Mouse (Mus musculus): ENCODE results near the gene Pdia3. TPM values are rescaled to one million over a fixed set of nuclear protein-coding genes. Genes with fewer than 3 reads are reported as not detected.

The Pdia3 gene
- 229 and 230 TPM in 2 replicates for polyA plus RNA-seq (2012; rRNA removed)

DNA sequence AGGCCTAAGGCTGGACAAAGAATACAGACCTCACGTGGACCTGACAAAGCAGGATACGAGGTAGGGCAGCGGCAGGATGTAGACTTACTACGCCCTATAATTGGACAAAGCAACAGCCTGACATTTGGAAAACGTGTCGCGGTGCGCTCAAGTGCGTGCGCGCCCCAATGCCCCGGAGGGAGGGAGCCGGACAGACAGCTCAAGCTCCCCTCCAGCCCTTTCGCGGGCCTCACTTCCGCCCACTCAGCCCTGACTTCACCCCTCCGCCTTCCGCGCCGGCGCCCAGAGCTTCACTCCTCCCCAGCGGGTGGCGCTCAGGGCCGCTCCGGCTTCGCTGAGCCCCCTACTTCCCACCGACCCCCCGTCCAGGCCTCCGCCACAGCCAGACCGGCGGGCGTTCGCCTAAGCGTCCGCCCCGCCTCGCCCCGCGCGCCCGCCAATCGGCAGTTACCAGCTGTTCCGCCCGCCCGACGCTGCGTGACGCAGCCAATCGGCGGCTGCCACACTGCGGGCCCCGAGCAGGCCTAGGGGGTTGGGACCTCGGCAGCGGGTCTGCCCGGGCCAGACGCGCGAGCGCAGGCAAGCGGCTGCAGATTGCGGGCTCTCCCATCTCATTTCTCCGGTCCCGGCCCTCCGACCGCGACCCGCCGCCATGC lies at the start of gene Pdia3, which contains the start of gene Catsper2:
Pdia3 (plus strand) TSS at position 389 of the 656 bp plus-strand sequence.
Catsper2 (minus strand) TSS at position 406 of the 656 bp plus-strand sequence.

GRCm38 (mm10) chr2:121386961-121387575 lies 26.5 kb upstream of the Pdia3 start, which contains the start of gene Strc:
Strc (minus strand) TSS chr2:121387168.

DNA sequence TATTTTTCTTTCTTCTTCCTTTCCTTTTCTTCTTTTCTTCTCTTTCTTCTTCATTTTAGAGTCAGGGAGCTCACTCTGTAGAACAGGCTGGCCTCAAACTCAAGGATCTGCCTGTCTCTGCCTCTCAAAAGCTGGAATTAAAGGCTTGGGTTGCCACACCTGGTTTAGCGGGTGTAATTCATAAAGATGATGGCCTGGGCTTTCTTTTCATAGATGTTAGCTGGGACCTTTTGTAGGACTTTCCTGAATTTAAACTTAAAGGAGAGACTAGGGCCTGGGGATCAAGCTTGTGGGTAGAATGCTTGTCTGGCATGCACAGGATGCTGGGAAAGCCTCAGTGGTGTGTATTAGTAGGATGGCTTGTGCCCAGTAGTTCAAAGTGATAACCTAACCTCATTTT lies 30.6 kb downstream of the Pdia3 start, which contains the start of gene Ell3:
Ell3 (minus strand) TSS at position 101 of the 400 bp plus-strand sequence.

DNA sequence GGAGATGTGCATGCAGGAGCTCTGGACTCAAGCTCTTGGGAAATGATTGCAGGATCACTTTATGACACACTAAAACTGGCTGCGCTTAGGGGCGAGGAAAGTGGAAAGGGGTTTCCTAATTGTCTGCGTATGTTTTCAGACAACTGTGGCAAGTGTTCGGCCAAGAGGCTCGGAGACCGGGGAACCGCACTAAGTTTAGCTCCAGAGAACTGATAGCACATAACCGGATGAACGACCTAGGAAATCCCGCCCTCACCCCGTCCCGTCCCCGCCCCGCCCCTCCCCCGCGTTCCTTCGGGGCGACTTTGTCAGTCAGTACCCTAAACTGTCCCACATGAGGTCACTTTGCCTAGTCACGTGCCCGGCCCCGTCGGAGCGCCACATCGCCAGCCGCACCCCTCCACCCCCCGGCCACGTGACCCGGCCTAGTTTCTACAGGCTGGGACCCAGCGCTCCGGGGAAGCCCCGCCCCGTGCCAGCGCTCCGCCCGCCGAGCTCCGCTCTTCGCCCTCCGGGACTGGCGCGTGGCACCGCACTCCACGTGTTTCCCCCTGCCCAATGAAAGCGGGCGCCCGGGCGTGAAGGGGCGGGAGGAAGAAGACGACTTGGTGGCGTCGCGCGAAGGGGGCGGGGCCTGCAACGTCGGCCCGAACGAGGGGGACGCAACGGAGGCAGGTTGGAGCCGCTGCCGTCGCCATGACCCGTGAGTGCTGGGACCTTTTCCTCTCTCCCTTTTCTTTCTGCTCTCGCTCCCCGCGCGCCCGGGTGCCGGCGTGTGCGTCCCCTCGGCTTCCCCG lies 35.4 kb downstream of the Pdia3 start, which contains the start of gene Serf2:
Serf2 (plus strand) TSS at position 457 of the 797 bp plus-strand sequence.

DNA sequence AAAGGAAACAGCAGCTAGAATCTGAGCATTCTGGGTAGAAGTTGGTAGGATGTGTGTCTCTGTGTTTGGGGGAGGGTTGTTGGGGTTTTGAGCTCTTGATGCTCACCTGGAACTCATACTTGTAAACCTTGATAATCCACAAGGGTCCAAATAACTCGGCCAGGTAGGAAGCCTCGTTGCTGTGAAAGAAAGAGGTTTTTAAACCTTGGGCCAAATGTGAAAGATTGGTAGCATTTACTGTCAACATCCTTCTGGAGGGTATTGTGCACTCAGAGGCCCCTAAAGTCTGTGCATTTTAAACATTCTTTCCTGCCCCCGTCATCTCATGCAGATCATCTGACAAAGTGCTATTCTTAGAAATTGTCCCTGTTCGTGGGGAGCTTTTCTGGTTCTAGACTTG lies 39.4 kb downstream of the Pdia3 start, which contains the start of gene Hypk:
Hypk (plus strand) TSS at position 301 of the 400 bp plus-strand sequence.

DNA sequence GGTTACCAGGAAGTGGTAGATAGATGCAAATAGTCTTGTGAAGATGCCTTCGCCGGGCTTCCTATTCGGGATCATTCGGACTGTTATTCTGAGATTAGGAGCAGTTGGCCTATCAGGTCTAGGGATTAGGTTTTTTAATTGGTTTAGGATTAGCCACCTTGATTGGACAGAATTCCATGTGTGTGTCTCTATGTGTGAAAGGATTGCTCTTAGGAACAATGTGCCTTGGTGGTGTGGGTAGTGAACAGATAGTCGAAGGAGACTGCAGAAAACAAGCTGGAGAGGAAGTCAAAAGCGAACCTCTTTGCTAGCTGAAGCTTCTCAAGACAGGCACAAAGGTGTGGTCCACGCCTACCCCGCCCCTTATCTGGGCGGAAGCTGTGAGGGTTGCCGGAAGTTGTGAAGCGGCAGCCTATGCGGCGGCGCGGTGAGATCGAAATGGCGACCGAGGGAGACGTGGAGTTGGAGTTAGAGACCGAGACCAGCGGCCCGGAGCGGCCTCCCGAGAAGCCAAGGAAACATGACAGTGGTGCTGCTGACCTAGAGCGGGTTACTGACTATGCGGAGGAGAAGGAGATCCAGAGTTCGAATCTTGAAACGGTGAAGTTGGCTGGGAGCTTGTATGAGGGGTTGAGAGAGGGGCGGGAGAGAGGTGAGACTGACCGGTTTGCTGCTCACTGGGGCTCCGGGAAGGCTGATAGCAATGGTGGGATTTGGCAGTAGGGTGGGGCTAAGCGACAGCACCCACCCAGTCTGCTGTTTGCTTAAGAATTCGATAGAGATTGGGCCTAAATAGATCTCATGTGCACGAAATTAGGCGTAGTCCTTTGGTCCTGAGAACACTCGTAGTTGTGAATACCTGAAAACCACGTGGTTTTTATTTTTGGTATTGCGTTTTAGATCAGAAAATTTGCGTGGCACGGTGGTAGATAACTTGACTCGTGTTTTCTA lies 43.4 kb downstream of the Pdia3 start, which contains the start of gene Serinc4:
Serinc4 (minus strand) TSS at position 90 of the 951 bp plus-strand sequence.

DNA sequence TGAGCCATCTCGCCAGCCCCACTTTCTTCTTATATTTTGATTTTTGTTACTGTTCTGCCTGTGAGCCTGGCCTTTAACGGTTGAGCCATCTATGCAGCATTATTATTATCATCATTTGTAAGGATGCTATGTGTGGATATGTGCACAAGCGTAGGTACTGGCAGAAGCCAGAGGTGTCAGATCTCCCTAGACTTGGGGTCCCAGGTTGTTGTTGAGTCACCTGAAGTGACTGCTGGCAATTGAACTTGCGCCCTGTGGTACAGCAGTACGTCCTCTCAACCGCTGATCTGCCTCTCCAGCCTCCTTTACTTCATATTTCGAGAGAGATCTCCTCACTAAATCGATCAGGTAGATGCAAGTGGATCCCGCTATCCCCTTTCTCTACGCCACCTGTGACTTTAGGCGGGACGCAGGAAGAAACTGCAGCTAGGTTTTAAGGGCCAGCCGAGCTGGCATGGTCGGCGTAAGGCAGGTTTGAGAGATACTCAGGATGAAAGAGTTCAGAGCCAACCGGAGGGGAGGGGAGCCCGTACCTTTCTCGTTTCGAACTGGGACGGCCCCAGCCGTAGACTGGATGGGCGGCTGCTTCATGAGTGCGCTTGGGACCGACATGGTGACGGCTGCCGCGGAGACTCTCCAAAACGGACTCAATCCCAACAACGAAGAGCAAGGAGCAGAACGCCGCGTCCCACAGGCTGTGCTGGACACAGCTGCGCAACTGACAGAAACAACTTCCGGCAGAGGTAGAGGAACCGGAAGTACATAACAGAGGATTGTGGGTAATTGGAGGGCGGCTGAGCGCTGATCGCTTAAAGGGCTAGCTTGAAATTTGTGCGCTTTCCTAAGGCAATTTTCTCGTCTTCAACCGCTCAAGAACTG lies 60.0 kb downstream of the Pdia3 start, which contains the start of gene Mfap1b:
Mfap1b (minus strand) TSS at position 767 of the 879 bp plus-strand sequence.

Other genes with a start within 250 kb of the Pdia3 start
- gene Tubgcp4, start 243.1 kb upstream of the Pdia3 start, polyA plus RNA-seq (2012; rRNA removed): 37.1 and 58.8 TPM in 2 replicates
- 9.0 and 11.5 TPM in 2 replicates for gene Zscan29, start 242.7 kb upstream of the Pdia3 start, polyA plus RNA-seq (2012; rRNA removed)
- gene Trp53bp1, start 142.4 kb upstream of the Pdia3 start, polyA plus RNA-seq (2012; rRNA removed): 129 and 166 TPM in 2 replicates
- 8.4 and 8.7 TPM in 2 replicates for gene Map1a, start 124.2 kb upstream of the Pdia3 start, polyA plus RNA-seq (2012; rRNA removed)
- gene Ppip5k1, start 58.4 kb upstream of the Pdia3 start, polyA plus RNA-seq (2012; rRNA removed): 15.0 and 18.7 TPM in 2 replicates
- gene Ckmt1, start 56.1 kb upstream of the Pdia3 start, polyA plus RNA-seq (2012; rRNA removed): 5.8 and 6.1 TPM in 2 replicates
- gene Strc, start 26.6 kb upstream of the Pdia3 start, polyA plus RNA-seq (2012; rRNA removed): 0.01 and 0.02 TPM in 2 replicates
- 3.7 and 6.3 TPM in 2 replicates for gene Catsper2, start within 50 bp of the Pdia3 start, polyA plus RNA-seq (2012; rRNA removed)
- 1.5 and 2.2 TPM in 2 replicates for gene Ell3, start 30.5 kb downstream of the Pdia3 start, polyA plus RNA-seq (2012; rRNA removed)
- gene Serf2, start 35.4 kb downstream of the Pdia3 start, polyA plus RNA-seq (2012; rRNA removed): 398 and 607 TPM in 2 replicates
- gene Hypk, start 39.5 kb downstream of the Pdia3 start, polyA plus RNA-seq (2012; rRNA removed): 29.2 and 45.9 TPM in 2 replicates
- gene Serinc4, start 43.0 kb downstream of the Pdia3 start, polyA plus RNA-seq (2012; rRNA removed): 1.4 and 2.4 TPM in 2 replicates
- gene Mfap1b, start 60.3 kb downstream of the Pdia3 start, polyA plus RNA-seq (2012; rRNA removed): 28.9 and 58.7 TPM in 2 replicates
- 18.5 and 21.4 TPM in 2 replicates for gene Mfap1a, start 92.9 kb downstream of the Pdia3 start, polyA plus RNA-seq (2012; rRNA removed)
- 22.7 and 23.4 TPM in 2 replicates for gene Wdr76, start 92.9 kb downstream of the Pdia3 start, polyA plus RNA-seq (2012; rRNA removed)